Mouse (Mus musculus): ENCODE results near the gene Nup133.

The Nup133 gene

DNA sequence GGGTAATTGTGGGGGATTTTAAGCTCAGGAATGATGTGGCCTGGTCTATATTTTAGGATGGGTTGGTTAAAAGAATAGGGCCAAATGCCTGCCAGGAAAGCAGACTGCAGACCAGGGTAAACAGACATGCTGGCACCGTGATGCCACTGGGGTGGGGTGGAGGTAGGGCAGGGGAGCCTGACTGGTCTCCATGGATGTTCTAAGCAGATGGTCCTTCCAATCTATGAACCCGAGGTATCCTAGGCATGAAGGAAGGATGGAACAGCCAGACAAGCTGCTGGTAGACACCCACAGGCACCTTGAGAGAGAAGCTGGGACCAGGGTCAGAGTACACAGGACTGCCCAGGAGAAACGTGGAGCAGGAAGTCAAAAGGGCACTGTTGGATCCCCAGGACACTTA, 101.5 kb downstream of the Nup133 start:
- no peak for DNase-seq (ENCODE audit: low spot score)
